ENCODE assay signal across 27 mouse cellular contexts in genomic region chr7:115073406-115073805, GRCm38 (mm10).
"Had no signal": no experiment of that assay in that cellular context is flagged by ENCODE, and none has a peak within 500 bp of the region (broad histone marks: within the 10 kb centered on the region; RNA-seq: fewer than 3 reads in every experiment).

No protein-coding gene starts in this region.

- H3K4me3 ChIP-seq: gastrocnemius, adult 2 months; heart, adult 2 months; heart, embryonic 13.5 days; heart, embryonic 15.5 days; hindbrain, embryonic 10.5 days; hindbrain, embryonic 12.5 days; kidney, embryonic 15.5 days; layer of hippocampus, adult 2 months; left cerebral cortex, adult 2 months; limb, embryonic 12.5 days; liver, embryonic 13.5 days had no signal

- H3K9ac ChIP-seq: heart, embryonic 13.5 days; heart, embryonic 15.5 days; hindbrain, embryonic 12.5 days; hindbrain, embryonic 14.5 days; kidney, embryonic 15.5 days; limb, embryonic 12.5 days; liver, embryonic 13.5 days had no signal

- H3K36me3 ChIP-seq: heart, embryonic 13.5 days; heart, embryonic 15.5 days; hindbrain, embryonic 10.5 days; hindbrain, embryonic 12.5 days; kidney, embryonic 15.5 days; limb, embryonic 12.5 days; liver, embryonic 13.5 days had no signal

- H3K4me2 ChIP-seq: heart, embryonic 11.5 days; heart, embryonic 13.5 days; heart, embryonic 15.5 days; hindbrain, embryonic 12.5 days; hindbrain, embryonic 14.5 days; kidney, embryonic 15.5 days; limb, embryonic 12.5 days; liver, embryonic 11.5 days; liver, embryonic 13.5 days had no signal

- H3K4me1 ChIP-seq: heart, embryonic 13.5 days; heart, embryonic 15.5 days; hindbrain, embryonic 10.5 days; hindbrain, embryonic 12.5 days; kidney, embryonic 15.5 days; limb, embryonic 12.5 days; liver, embryonic 13.5 days had no signal

- DNase-seq: gastrocnemius, adult 2 months; gastrocnemius, postnatal 10 days; gastrocnemius, postnatal 25 days; heart, adult 2 months; heart, postnatal 4 days; kidney, adult 11 months; kidney, adult 2 months; kidney, adult 9 months; kidney, postnatal 25 days; kidney, postnatal 4 days; liver; liver, embryonic 13.5 days had no signal

- H3K27ac ChIP-seq: gastrocnemius, adult 2 months; heart, adult 2 months; heart, embryonic 13.5 days; heart, embryonic 15.5 days; hindbrain, embryonic 10.5 days; hindbrain, embryonic 12.5 days; hindbrain, embryonic 14.5 days; kidney, embryonic 15.5 days; kidney, postnatal 0 days; layer of hippocampus, adult 2 months; left cerebral cortex, adult 2 months; limb, embryonic 12.5 days; liver, embryonic 13.5 days had no signal

- H3K27me3 ChIP-seq: heart, embryonic 13.5 days; heart, embryonic 15.5 days; kidney, embryonic 15.5 days; limb, embryonic 12.5 days; liver, embryonic 13.5 days had no signal

- H3K9me3 ChIP-seq: heart, embryonic 13.5 days; heart, embryonic 15.5 days; hindbrain, embryonic 10.5 days; hindbrain, embryonic 12.5 days; kidney, embryonic 15.5 days; limb, embryonic 12.5 days; liver, embryonic 13.5 days had no signal

- ATAC-seq: hindbrain, embryonic 16.5 days; inflammation-experienced regulatory T-cells, adult 6 months; intestine, embryonic 16.5 days had no signal
